Mouse (Mus musculus): ENCODE data around the gene Rpl14.

DNA sequence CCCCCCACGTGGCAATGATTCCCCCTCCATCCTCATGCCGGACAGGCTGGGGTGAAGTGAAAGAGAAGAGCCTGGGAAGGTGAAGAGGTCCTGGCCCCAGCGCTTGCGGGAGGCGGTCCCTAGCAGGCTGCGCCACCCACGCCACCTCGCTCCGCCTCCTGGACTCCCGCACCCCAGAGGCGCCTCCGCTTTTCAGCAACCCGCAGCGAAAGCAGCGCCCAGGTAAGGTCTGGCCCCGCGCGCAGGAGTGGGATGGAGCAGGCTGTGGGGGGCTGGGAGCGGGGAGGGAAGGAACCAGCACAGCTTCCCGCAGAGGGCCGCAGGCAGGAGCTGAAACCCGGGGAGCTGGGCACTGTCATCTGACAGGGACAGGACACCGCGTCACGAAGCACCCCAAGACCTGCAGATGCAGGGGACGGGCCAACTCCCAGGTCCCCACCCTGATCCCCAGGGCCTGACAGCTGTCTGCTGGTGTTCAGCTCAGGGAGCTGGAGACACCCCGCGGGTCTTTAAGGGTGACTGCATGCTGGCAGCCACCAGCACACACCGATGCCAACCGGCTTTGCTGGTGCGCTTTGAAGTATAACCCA, 31.5 kb upstream of the Rpl14 start, which contains the start of gene Entpd3:
- TF ChIP-seq CTCF (IDR thresholded peaks at IDR 0.05; ENCODE audit: low read depth, low read length), result no peak
- TF ChIP-seq POLR2A (IDR thresholded peaks at IDR 0.05; ENCODE audit: extremely low read depth, insufficient read depth, low read length), result no peak
